Mouse (Mus musculus): ENCODE data around the gene Skida1. TPM values are rescaled to one million over a fixed set of nuclear protein-coding genes. Genes with fewer than 3 reads are reported as not detected.
A peak's percentile ranks its signal among the peaks of the same experiment; 100 is the strongest.

Gene Skida1
- polyA plus RNA-seq, 1 experiment from 2014 or later = 10.9 TPM

DNA sequence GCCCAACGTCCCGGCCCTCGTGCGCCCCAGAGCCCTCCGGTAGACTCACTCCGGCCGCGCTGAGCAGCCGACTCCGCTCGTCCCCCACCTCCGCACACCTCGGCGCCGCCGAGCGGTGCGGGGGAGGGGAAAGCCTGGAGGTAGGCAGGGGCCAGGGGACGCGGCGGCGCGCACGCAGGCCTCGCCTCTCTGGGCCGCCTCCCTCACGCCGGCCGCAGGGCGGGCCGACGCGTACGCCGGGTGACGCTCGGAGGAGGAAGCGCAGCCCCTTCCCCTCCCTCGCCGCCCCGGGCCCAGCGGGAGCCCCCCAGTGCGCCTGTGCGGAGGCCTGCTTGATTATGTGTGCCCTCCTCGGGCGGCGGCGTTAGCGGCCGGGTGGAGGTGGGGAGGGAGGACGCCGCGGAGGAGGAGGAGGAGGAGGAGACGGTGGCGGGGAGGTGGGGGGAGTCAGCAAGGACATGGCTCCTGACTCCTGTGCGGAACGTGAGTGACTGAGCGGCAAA is 15.6 kb upstream of the Skida1 start:
- Histone ChIP-seq H3K4me1 (peaks cover 15% of the 10 kb centered on the region), H3K4me3 (peak overlapping the region; percentile 90), H3K27ac (replicated peaks) (peak overlapping the region; percentile 99), H3K27me3 (no peaks in the 10 kb centered on the region), H3K4me2 (replicated peaks) (peak overlapping the region; percentile 69), H3K9ac (replicated peaks) (peak overlapping the region; percentile 95), H3K9me3 (no peaks in the 10 kb centered on the region), H3K36me3 (peaks cover 6% of the 10 kb centered on the region; the same call in 1 of the 2 replicates)
- peak; percentile 98 for ATAC-seq (replicated peaks)
- WGBS = 3% methylated on average over 21 of the region's 58 CpGs

DNA sequence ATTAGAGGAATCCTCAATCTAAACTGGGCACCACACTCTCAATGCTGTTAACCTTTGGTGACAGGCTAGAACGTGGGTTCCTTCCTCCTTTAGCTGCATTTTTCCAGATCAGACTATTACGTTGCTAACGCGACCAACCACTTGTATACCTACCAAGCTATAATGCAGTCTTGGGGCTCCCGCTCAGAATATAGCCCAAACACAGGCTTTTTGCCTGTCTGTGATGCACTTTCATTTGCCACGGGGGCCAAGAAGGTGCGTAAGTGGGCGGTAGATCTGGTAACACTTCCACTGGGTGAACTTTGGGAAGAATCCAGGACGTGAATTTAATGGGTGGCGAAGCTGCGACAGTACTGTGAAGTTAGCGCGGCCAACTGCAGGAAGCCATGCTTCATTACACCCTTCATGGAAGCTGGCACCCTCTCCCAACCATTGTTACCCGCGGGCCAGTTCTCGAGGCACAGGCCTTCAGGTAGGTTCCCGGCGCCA is 15.0 kb upstream of the Skida1 start:
- Histone ChIP-seq H3K4me1 (peaks cover 20% of the 10 kb centered on the region), H3K4me3 (peak overlapping the region; percentile 90), H3K36me3 (peaks cover 6% of the 10 kb centered on the region; the same call in 1 of the 2 replicates), H3K27ac (replicated peaks) (peak overlapping the region; percentile 99), H3K27me3 (no peaks in the 10 kb centered on the region), H3K9me3 (no peaks in the 10 kb centered on the region), H3K9ac (replicated peaks) (peak overlapping the region; percentile 95), H3K4me2 (replicated peaks) (peak overlapping the region; percentile 69)
- WGBS = 0% methylated on average over 18 of the region's 18 CpGs
- peak; percentile 73 for ATAC-seq (replicated peaks)

DNA sequence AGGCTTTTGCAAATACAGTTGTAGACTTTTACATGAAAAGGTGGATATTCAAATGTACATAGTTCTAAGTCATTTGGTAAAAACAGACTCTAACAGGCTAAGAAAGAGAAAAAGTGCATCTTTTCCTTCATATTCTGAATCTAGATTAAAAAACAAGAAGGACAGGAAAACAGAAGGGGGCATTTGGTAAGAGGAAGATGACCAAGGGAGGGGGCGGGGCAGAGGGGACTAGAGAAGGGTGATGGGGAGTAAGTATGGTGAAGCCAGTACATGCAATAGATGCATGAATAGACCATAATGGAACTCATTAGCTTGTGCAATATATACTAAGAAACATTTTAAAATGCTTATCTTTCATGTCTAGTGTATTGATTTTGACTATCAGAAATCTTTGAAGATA is 11.5 kb upstream of the Skida1 start:
- H3K9ac ChIP-seq (replicated peaks) = no peak overlapping the region
- no peaks in the 10 kb centered on the region for H3K9me3 ChIP-seq
- 77% methylated on average over 1 of the region's 1 CpGs for WGBS
- no peak overlapping the region for H3K4me3 ChIP-seq
- ATAC-seq (replicated peaks) = no peak
- no peaks in the 10 kb centered on the region for H3K27me3 ChIP-seq
- H3K27ac ChIP-seq (replicated peaks) = no peak overlapping the region
- H3K4me1 ChIP-seq = peaks cover 22% of the 10 kb centered on the region
- H3K4me2 ChIP-seq (replicated peaks) = no peak overlapping the region
- H3K36me3 ChIP-seq = no peaks in the 10 kb centered on the region

DNA sequence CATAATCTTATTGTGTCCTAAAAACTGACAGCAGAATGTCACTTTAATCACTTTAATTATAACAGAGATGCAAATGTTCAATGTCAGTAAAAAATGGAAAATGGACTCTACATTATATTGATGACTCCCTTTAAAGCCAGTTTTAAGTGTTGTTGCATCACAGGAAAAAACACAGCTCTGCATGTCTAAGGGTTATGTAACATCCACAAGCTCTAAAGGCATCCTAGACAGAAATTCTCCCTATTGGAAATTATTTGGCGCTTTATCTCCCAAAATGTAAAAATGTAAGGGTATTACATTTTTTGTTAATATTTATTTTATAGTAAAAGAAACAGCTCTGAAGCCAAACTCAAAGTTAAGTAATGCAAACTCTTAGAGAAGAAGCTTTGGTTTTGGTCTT is 11.0 kb upstream of the Skida1 start:
- Histone ChIP-seq H3K4me3 (no peak overlapping the region), H3K36me3 (no peaks in the 10 kb centered on the region), H3K4me1 (peaks cover 27% of the 10 kb centered on the region), H3K9ac (replicated peaks) (no peak overlapping the region), H3K9me3 (no peaks in the 10 kb centered on the region), H3K27ac (replicated peaks) (no peak overlapping the region), H3K4me2 (replicated peaks) (no peak overlapping the region), H3K27me3 (no peaks in the 10 kb centered on the region)
- WGBS = 81% methylated on average over 1 of the region's 1 CpGs
- no peak for ATAC-seq (replicated peaks)

DNA sequence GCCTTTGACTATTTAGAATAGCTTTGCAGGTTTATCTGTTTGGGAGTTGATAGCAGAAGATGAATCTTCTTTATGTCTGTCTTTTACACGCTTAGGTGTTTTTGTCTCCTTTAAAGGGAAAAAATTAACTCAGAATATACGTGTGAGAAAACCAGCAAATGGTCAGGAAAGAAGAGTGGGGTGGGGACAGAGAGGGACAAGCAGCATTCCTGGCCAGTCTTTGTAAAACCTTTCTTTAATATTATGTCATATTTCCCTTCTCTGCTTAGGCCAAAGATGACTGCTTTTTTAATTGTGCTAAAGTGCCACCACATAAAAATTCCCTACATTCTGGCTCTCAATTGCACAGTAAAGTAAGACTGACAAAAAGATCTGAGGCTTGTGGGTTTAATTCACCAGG is 10.2 kb upstream of the Skida1 start:
- Histone ChIP-seq H3K4me2 (replicated peaks) (peak overlapping the region; percentile 80; the same call in 1 of the 2 replicates), H3K4me1 (peaks cover 35% of the 10 kb centered on the region), H3K9ac (replicated peaks) (no peak overlapping the region), H3K9me3 (no peaks in the 10 kb centered on the region), H3K27me3 (no peaks in the 10 kb centered on the region), H3K4me3 (no peak overlapping the region), H3K36me3 (no peaks in the 10 kb centered on the region), H3K27ac (replicated peaks) (no peak overlapping the region)
- ATAC-seq (replicated peaks) = no peak
- WGBS = 29% methylated on average over 2 of the region's 2 CpGs

DNA sequence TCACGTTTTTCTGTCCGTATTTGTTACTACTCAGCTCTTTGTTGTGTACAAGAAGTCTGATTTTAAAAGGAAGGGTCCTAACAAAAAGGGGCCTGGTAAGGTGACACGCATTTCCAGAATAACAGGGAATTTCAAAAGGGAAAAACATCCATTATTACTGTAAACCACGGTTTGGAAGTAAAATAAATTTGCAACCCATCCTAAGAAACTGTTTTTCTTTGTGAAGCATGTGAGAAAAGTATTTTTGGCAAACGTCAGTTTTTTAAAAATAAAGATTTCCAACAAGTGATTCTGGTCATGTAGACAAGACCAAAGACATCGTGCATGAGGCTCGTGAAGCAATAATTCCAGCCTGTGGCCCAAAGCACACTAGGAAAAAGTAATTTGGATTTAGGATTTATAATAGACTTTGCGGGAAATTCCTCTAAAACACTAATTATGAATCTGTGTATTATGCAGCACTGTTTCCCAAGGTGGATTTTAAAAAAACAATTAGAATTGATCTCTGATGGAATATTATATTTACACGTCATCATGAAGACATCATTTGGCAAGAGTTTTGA is 9.4 kb upstream of the Skida1 start:
- H3K4me2 ChIP-seq (replicated peaks) = peak overlapping the region; percentile 80
- peak overlapping the region; percentile 98 for H3K27ac ChIP-seq (replicated peaks)
- H3K9me3 ChIP-seq = no peaks in the 10 kb centered on the region
- H3K36me3 ChIP-seq = no peaks in the 10 kb centered on the region
- ATAC-seq (replicated peaks) = no peak
- peaks cover 41% of the 10 kb centered on the region for H3K4me1 ChIP-seq
- WGBS = 8% methylated on average over 9 of the region's 9 CpGs
- no peaks in the 10 kb centered on the region for H3K27me3 ChIP-seq
- H3K9ac ChIP-seq (replicated peaks) = peak overlapping the region; percentile 65
- peak overlapping the region; percentile 79 for H3K4me3 ChIP-seq

DNA sequence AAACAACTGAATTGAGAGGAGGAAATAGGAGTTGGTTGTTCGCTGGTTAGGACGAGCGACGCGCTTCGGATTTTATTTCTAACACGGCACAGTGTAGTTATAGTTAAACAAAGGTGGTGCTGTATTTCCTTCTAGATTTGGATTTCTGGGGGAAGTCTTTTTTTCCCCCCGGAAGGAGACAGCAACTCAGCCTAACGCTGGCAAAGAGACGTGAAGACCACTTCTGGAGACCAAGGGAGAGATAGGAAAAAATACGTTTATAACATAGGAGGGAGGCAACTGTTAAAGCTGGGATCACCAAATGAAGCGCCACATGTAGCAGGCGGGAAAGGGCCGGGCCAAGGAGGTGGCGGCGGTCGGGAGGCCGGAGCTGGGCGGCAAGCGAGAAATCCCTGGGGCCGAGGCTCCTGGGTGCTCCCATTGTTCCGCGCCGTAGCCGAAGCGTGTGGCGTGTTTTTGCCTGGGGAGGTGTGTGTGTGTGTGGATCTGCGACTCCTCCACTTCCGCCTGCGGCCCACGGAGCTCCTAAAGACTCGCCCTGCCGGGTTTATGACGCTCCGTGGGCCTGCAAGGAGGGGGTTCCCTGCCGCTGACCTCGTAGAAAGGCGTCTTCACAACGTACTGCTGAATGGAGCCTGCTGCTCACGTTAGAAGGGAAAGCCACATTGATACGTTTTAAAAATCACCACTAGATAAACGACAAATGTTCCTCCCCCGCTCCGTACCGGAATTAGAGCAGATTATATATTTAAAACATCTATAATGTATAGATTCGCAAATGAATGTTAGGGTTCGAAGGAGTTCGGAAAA is 8.7 kb upstream of the Skida1 start:
- H3K4me3 ChIP-seq = peak overlapping the region; percentile 79
- no peak for ATAC-seq (replicated peaks)
- peak overlapping the region; percentile 98 for H3K27ac ChIP-seq (replicated peaks)
- WGBS = under 1% methylated on average over 48 of the region's 48 CpGs
- no peaks in the 10 kb centered on the region for H3K27me3 ChIP-seq
- peak overlapping the region; percentile 80 for H3K4me2 ChIP-seq (replicated peaks)
- peaks cover 42% of the 10 kb centered on the region for H3K4me1 ChIP-seq
- H3K9me3 ChIP-seq = no peaks in the 10 kb centered on the region
- no peaks in the 10 kb centered on the region for H3K36me3 ChIP-seq
- H3K9ac ChIP-seq (replicated peaks) = peak overlapping the region; percentile 65

DNA sequence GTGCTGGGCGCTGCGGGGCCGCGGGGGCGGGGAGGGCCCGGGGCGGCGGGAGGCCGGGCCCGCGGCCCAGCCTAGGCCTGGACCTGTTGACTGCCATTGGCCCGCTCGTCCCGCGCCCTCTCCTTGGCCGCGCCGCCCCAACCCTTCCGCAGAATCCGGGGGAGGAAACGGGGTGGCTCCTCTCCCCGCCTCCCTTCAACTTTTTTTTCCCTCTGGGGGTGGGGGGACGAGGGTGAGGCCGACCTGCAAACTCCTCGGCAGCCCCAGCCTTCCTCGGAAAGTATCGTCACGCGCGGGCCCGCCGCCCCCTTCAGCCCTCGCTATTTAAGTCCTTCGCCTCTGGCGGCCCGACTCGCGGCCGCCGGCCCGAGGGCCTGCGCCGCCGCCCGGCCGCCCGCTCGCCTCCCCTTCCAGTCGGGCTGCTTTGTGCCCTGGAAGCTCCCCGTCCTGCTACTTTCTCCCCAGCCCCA is 8.0 kb upstream of the Skida1 start:
- no peaks in the 10 kb centered on the region for H3K36me3 ChIP-seq
- H3K9me3 ChIP-seq = no peaks in the 10 kb centered on the region
- peak; percentile 92 for ATAC-seq (replicated peaks)
- H3K27ac ChIP-seq (replicated peaks) = peak overlapping the region; percentile 98
- peak overlapping the region; percentile 80 for H3K4me2 ChIP-seq (replicated peaks)
- under 1% methylated on average over 28 of the region's 50 CpGs for WGBS
- H3K4me1 ChIP-seq = peaks cover 45% of the 10 kb centered on the region
- peak overlapping the region; percentile 79 for H3K4me3 ChIP-seq
- H3K27me3 ChIP-seq = no peaks in the 10 kb centered on the region
- peak overlapping the region; percentile 65 for H3K9ac ChIP-seq (replicated peaks)

DNA sequence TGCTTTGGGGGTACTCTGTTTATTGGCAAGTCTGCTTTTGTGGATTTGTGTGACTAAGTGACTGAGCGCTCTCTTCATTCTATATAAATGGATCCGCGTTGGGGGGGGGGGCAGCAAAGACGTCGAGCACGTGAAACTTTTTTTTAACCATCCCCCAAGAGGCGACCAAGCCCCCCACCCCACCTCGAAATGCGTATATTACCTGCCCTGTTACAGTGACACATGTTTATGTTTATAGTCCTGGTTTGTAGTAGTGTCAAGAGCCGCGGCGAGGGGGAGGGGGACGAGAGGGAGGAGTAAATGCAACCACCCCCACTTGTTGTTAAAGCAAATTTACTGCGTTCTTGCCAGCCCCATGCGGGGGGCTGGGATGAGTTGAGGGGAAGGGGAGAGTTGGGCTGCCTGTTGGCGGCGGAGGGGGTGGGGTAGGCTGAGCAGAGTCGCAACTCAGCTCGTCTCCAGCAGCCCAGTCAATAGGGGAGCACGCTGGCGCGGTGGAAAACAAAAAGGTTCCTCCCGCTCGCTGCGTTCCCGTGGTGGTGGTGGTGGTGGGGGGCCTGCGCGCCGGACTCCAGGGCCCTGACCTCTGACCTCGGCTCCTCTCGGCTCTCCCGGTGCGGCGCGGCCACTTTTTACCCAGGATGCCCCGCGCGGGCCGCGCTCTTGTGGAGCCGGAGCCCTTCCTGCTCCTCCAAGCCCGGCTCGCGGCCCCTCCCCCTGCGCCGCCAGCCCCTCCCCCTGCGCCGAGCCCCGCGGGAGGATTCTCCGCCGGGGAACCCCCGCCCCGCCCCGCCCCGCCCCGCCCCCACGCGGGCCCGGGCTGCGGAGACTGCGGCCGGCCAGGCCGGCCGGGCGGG is 7.3 kb upstream of the Skida1 start:
- peak; percentile 89 for ATAC-seq (replicated peaks)
- H3K36me3 ChIP-seq = no peaks in the 10 kb centered on the region
- H3K4me3 ChIP-seq = peak overlapping the region; percentile 79
- H3K4me1 ChIP-seq = peaks cover 52% of the 10 kb centered on the region
- peak overlapping the region; percentile 98 for H3K27ac ChIP-seq (replicated peaks)
- WGBS = under 1% methylated on average over 42 of the region's 66 CpGs
- no peaks in the 10 kb centered on the region for H3K27me3 ChIP-seq
- peak overlapping the region; percentile 80 for H3K4me2 ChIP-seq (replicated peaks)
- H3K9me3 ChIP-seq = no peaks in the 10 kb centered on the region
- peak overlapping the region; percentile 65 for H3K9ac ChIP-seq (replicated peaks)

DNA sequence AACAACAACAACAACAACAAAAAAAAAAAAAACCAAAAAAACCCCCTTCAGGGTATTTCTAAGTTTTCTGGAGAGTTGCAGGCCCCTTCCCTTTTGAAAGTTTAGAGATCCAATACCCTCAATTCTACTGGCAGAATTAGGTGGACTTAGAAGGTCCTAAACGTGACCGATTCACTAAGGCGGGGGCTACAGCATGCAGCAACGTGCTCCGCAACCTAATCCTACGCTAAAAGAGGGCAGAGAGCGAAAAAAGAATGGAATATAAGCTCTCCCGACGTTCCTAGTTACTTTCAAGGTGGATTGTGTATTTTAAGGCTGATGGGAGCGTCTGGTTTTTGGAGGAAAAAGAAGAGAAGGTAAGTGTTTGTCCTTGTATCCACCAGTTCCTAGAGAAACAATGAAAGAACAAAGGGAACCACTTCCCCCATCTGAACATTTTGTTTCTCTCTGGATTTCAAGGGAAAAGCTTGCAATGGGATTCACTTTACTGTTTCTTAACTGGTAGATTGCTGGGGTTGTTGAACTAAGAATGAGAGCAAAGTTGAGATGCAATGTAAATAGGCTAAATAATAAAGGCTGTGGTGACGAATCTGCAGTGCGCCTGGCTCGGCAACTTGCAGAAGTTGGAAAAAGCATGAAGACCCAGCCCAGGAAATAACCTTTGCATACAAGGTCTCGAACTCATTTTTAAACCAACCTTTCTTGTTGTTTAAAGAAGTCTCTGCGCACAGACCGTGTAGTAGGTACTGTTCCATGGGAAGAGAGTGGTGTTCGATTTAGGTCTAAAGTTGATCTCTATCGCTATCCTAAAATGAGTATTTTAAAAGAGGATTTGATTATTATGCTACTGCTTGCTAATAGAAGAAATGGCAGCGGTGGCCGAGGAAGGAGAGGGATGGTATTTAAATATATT is 6.4 kb upstream of the Skida1 start, which contains the start of gene Mllt10:
Mllt10 (plus strand) TSS at position 222 of the 913 bp plus-strand sequence.
- WGBS = 4% methylated on average over 20 of the region's 20 CpGs
- Histone ChIP-seq H3K27ac (replicated peaks) (peak within 1 kb of the TSS; percentile 98), H3K4me3 (peak within 1 kb of the TSS; percentile 79), H3K4me2 (replicated peaks) (peak within 1 kb of the TSS; percentile 80), H3K4me1 (peaks cover 59% of the 10 kb centered on the region), H3K27me3 (no peaks in the 10 kb centered on the region), H3K9ac (replicated peaks) (peak within 1 kb of the TSS; percentile 65), H3K9me3 (no peaks in the 10 kb centered on the region), H3K36me3 (no peaks in the 10 kb centered on the region)
- no peak for ATAC-seq (replicated peaks)
